Mouse (Mus musculus): ENCODE results near the gene Tmed2. TPM values are rescaled to one million over a fixed set of nuclear protein-coding genes. Genes with fewer than 3 reads are reported as not detected.
"Not testable (repeated sequence)": the region's sequence is repeated elsewhere in the genome, so short reads cannot be mapped to it uniquely, and the experiment has no call there.

Tmed2 gene
- polyA plus RNA-seq, 1 experiment from 2014 or later, result 335 TPM

- not testable (repeated sequence) for H3K4me2 ChIP-seq; ATAC-seq (ENCODE audit: low FRiP score, low read depth); H3K9ac ChIP-seq; H3K27ac ChIP-seq (replicated peaks); H3K9me3 ChIP-seq; H3K4me3 ChIP-seq; H3K27me3 ChIP-seq
- WGBS, result 94% methylated on average over 4 of the region's 4 CpGs
- H3K36me3 ChIP-seq, result peaks cover 49% of the 10 kb centered on the region
- H3K4me1 ChIP-seq (replicated peaks), result peaks cover 19% of the 10 kb centered on the region
Observed at GRCm38 (mm10) chr5:124550737-124551136, 10.2 kb downstream of the Tmed2 start.

GRCm38 (mm10) chr5:124551349-124552093 is 11.0 kb downstream of the Tmed2 start:
- H3K4me3 ChIP-seq, result peak overlapping the region; percentile 96
- not testable (repeated sequence) for H3K9ac ChIP-seq; H3K9me3 ChIP-seq; ATAC-seq (ENCODE audit: low FRiP score, low read depth); H3K27me3 ChIP-seq
- H3K4me1 ChIP-seq (replicated peaks), result peaks cover 19% of the 10 kb centered on the region
- peak overlapping the region; percentile 92; the same call in 1 of the 2 replicates for H3K27ac ChIP-seq (replicated peaks)
- 37% methylated on average over 5 of the region's 5 CpGs for WGBS
- peak overlapping the region; percentile 76 for H3K4me2 ChIP-seq
- peaks cover 50% of the 10 kb centered on the region for H3K36me3 ChIP-seq

GRCm38 (mm10) chr5:124552094-124552472 is 11.6 kb downstream of the Tmed2 start:
- Histone ChIP-seq H3K4me1 (replicated peaks) (peaks cover 19% of the 10 kb centered on the region), H3K27ac (replicated peaks) (peak overlapping the region; percentile 92), H3K4me3 (peak overlapping the region; percentile 96), H3K4me2 (peak overlapping the region; percentile 76), H3K9ac (peak overlapping the region; percentile 94), H3K36me3 (peaks cover 50% of the 10 kb centered on the region), H3K9me3 (no peaks in the 10 kb centered on the region), H3K27me3 (no peaks in the 10 kb centered on the region)
- ATAC-seq (ENCODE audit: low FRiP score, low read depth), result no peak
- WGBS, result 13% methylated on average over 9 of the region's 9 CpGs

GRCm38 (mm10) chr5:124552558-124553307 is 12.2 kb downstream of the Tmed2 start, which contains the start of gene Ddx55:
TSS of gene Ddx55 (plus strand) at chr5:124552864.
- peaks cover 19% of the 10 kb centered on the region for H3K4me1 ChIP-seq (replicated peaks)
- no peaks in the 10 kb centered on the region for H3K9me3 ChIP-seq
- ATAC-seq (ENCODE audit: low FRiP score, low read depth), result peak; percentile 87
- no peaks in the 10 kb centered on the region for H3K27me3 ChIP-seq
- peak within 1 kb of the TSS; percentile 76 for H3K4me2 ChIP-seq
- peak within 1 kb of the TSS; percentile 96 for H3K4me3 ChIP-seq
- H3K27ac ChIP-seq (replicated peaks), result peak within 1 kb of the TSS; percentile 92
- WGBS, result under 1% methylated on average over 66 of the region's 66 CpGs
- peaks cover 49% of the 10 kb centered on the region for H3K36me3 ChIP-seq
- H3K9ac ChIP-seq, result peak within 1 kb of the TSS; percentile 94

- peak overlapping the region; percentile 94 for H3K9ac ChIP-seq
- H3K4me2 ChIP-seq, result peak overlapping the region; percentile 76
- H3K36me3 ChIP-seq, result peaks cover 46% of the 10 kb centered on the region
- peaks cover 19% of the 10 kb centered on the region for H3K4me1 ChIP-seq (replicated peaks)
- H3K4me3 ChIP-seq, result peak overlapping the region; percentile 96
- WGBS, result 78% methylated on average over 6 of the region's 6 CpGs
- no peaks in the 10 kb centered on the region for H3K9me3 ChIP-seq
- ATAC-seq (ENCODE audit: low FRiP score, low read depth), result no peak
- H3K27me3 ChIP-seq, result no peaks in the 10 kb centered on the region
- H3K27ac ChIP-seq (replicated peaks), result no peak overlapping the region
Observed at GRCm38 (mm10) chr5:124553607-124554006, 13.1 kb downstream of the Tmed2 start.

GRCm38 (mm10) chr5:124555145-124555544 is 14.7 kb downstream of the Tmed2 start:
- Histone ChIP-seq H3K4me2 (no peak overlapping the region), H3K4me1 (replicated peaks) (peaks cover 19% of the 10 kb centered on the region), H3K27ac (replicated peaks) (no peak overlapping the region), H3K9ac (no peak overlapping the region), H3K4me3 (no peak overlapping the region), H3K27me3 (no peaks in the 10 kb centered on the region), H3K36me3 (peaks cover 58% of the 10 kb centered on the region), H3K9me3 (no peaks in the 10 kb centered on the region)
- ATAC-seq (ENCODE audit: low FRiP score, low read depth), result no peak
- 79% methylated on average over 1 of the region's 1 CpGs for WGBS

- H3K27me3 ChIP-seq, result no peaks in the 10 kb centered on the region
- no peaks in the 10 kb centered on the region for H3K9me3 ChIP-seq
- H3K36me3 ChIP-seq, result peaks cover 84% of the 10 kb centered on the region
- H3K27ac ChIP-seq (replicated peaks), result no peak overlapping the region
- ATAC-seq (ENCODE audit: low FRiP score, low read depth), result no peak
- H3K4me3 ChIP-seq, result no peak overlapping the region
- H3K4me2 ChIP-seq, result no peak overlapping the region
- H3K4me1 ChIP-seq (replicated peaks), result no peaks in the 10 kb centered on the region
- H3K9ac ChIP-seq, result no peak overlapping the region
- 90% methylated on average over 12 of the region's 12 CpGs for WGBS
Observed at GRCm38 (mm10) chr5:124571068-124571467, 30.6 kb downstream of the Tmed2 start.

GRCm38 (mm10) chr5:124575467-124575866 is 35.0 kb downstream of the Tmed2 start:
- Histone ChIP-seq H3K4me1 (replicated peaks) (peaks cover 22% of the 10 kb centered on the region), H3K9ac (no peak overlapping the region), H3K4me2 (no peak overlapping the region), H3K4me3 (no peak overlapping the region), H3K27ac (replicated peaks) (no peak overlapping the region), H3K9me3 (no peaks in the 10 kb centered on the region), H3K36me3 (peaks cover 48% of the 10 kb centered on the region), H3K27me3 (no peaks in the 10 kb centered on the region)
- no peak for ATAC-seq (ENCODE audit: low FRiP score, low read depth)
- 91% methylated on average over 7 of the region's 7 CpGs for WGBS

- Histone ChIP-seq H3K27me3 (no peaks in the 10 kb centered on the region), H3K36me3 (peaks cover 25% of the 10 kb centered on the region; the same call in 1 of the 2 replicates), H3K9ac (peak within 1 kb of the TSS; percentile 68), H3K4me1 (replicated peaks) (peaks cover 26% of the 10 kb centered on the region), H3K4me3 (peak within 1 kb of the TSS; percentile 66), H3K4me2 (peak within 1 kb of the TSS; percentile 82), H3K9me3 (no peaks in the 10 kb centered on the region), H3K27ac (replicated peaks) (peak within 1 kb of the TSS; percentile 36)
- WGBS, result under 1% methylated on average over 51 of the region's 51 CpGs
- peak; percentile 93 for ATAC-seq (ENCODE audit: low FRiP score, low read depth)
Observed at GRCm38 (mm10) chr5:124578633-124579317, 38.3 kb downstream of the Tmed2 start, which contains the start of the genes Eif2b1 and Gtf2h3. TSS of gene Eif2b1 (minus strand) at chr5:124579131. TSS of gene Gtf2h3 (plus strand) at chr5:124579140.

GRCm38 (mm10) chr5:124582515-124582914 is 42.0 kb downstream of the Tmed2 start:
- H3K4me1 ChIP-seq (replicated peaks), result peaks cover 26% of the 10 kb centered on the region
- no peak for ATAC-seq (ENCODE audit: low FRiP score, low read depth)
- 95% methylated on average over 5 of the region's 5 CpGs for WGBS
- no peak overlapping the region for H3K9ac ChIP-seq
- H3K9me3 ChIP-seq, result no peaks in the 10 kb centered on the region
- H3K27ac ChIP-seq (replicated peaks), result no peak overlapping the region
- no peaks in the 10 kb centered on the region for H3K27me3 ChIP-seq
- H3K4me2 ChIP-seq, result no peak overlapping the region
- peaks cover 45% of the 10 kb centered on the region for H3K36me3 ChIP-seq
- no peak overlapping the region for H3K4me3 ChIP-seq

- WGBS, result 89% methylated on average over 3 of the region's 3 CpGs
- H3K4me1 ChIP-seq (replicated peaks), result no peaks in the 10 kb centered on the region
- H3K36me3 ChIP-seq, result peaks cover 83% of the 10 kb centered on the region
- no peak overlapping the region for H3K9ac ChIP-seq
- no peak for ATAC-seq (ENCODE audit: low FRiP score, low read depth)
- no peak overlapping the region for H3K4me2 ChIP-seq
- H3K4me3 ChIP-seq, result no peak overlapping the region
- H3K27ac ChIP-seq (replicated peaks), result no peak overlapping the region
- H3K27me3 ChIP-seq, result no peaks in the 10 kb centered on the region
- H3K9me3 ChIP-seq, result no peaks in the 10 kb centered on the region
Observed at GRCm38 (mm10) chr5:124592768-124593167, 52.3 kb downstream of the Tmed2 start.
